Mouse (Mus musculus) NIH3T3 (cell line): ENCODE measurements around the gene S1pr4.

Experiments used
- DNase-seq: peaks from one replicate; pipeline ENCODE4 v3.0.0-alpha.2; 2012; ENCODE audit warnings: low read depth

S1pr4 gene

DNA sequence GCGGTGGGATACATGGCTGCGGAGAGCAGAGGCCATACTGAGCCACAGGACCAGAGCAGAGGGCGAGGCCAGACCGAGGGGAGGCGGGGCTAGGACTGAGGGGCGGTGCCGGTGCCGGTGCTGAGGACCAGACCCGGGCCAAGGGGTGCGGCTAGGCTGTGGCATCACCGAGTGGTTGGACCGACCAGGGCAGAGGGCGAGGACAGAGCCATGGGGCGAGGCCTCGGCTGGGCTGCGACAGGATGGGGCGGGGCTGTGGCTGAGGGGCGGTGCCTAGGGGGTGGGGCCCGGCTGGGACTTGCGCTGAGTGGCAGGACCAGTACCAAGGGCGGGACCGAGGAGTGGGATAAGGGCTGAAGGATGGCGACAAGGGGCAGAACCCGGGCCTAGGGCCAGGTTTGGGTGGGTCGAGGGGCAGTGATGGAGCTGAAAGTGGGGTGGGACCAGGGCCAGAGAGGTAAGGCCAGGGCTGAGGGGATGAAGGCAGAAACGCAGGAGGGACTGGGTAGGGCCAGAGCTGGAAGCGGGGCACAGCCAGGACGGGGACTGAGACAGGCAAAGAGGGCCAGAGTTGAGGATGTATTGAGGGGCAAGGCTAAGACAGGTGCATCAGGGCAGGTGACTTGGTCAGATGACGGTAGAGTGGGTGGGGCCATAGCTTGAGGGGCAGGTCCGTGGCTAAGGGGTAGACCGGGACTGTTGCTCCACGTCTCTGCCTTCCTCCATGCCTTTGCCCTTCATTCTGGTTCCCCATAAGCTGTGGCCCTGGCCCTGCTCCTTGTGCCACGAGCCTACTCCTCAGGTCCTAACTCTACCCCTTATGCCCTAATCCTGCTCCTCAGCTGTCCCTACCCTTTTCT, 35.3 kb downstream of the S1pr4 start:
- no peak for DNase-seq

DNA sequence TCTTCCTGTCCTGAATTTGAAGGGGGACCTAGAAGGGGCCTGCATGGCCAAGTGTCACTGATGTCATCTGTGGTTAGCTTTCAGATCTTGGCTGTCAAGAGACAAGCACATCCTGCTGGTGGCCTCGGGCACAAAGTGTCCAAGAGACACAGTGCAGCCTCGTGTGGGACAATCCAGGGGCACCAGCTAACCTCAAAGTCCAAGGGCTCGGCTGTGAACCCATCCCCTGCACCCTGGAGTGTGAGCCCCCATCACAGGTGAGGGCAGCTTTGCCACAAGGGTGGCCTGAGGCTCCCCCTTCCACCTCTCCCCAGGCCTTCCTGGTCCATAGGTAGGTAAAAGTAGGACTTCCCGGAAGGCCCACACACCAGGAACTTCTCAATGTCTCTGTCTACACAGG, 36.4 kb downstream of the S1pr4 start:
- DNase-seq: no peak

GRCm38 (mm10) chr10:81462917-81463316, 37.0 kb downstream of the S1pr4 start:
- DNase-seq: no peak

DNA sequence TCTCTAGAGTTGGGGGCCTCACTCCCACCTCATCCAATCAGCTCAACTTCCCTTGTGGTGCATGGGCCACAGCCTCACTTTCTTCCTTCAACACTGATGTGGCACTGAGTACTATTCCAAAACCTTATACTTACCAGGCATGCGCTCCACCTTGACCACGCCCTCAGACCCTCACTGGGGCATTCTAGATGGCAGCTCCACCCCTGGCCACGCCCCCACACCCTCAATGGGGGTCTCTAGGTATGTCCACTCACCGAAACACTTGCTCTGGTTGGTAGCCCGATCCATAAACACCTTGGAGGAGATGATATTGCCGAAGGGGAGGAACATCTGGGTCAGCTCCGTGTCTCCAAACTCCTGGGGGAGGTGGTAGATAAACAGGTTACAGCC, 37.5 kb downstream of the S1pr4 start:
- no peak for DNase-seq

- no peak for DNase-seq
Measured at GRCm38 (mm10) chr10:81461673-81462414, 38.1 kb downstream of the S1pr4 start.

- no peak for DNase-seq
Measured at GRCm38 (mm10) chr10:81460951-81461350, 39.0 kb downstream of the S1pr4 start.

DNA sequence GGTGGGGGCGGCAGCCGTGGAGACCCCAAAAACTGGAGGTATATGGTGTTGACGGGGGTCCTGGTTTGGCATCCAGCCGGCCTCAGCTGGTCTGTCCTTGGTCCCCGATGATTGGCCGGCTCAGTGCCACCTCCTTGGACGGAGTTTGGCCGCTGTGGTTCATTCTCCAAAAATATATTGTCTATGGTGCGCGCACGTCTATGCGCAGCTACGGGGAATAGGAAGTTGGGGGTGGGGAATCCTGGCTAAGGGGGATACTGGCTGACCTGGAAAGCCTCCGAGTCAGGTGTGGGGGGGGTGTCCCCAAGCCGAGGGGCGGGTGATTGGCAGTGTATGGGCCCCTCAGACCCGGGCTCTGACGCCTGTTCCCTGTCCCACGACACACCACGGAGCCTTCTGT, 39.5 kb downstream of the S1pr4 start:
- no peak for DNase-seq

DNA sequence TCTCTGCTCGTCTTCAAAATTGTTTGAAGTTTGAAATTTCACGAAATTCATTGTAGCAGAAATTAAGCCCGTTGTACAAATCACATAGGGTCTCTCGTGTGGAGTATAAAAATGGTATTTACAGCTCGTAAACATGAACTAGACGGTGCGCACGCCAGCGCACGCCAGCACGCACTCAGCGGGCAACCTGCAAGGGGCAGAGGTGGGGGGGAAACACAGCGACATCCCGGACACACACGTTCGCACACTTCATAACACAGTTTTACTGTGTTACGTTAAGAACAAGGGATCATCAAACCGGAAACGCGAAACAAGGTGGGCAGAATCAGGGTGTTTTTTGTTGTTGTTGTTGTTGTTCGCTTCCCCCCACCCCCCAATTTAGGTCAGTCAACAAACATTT, 40.5 kb downstream of the S1pr4 start:
- DNase-seq: no peak

GRCm38 (mm10) chr10:81458267-81458666, 41.7 kb downstream of the S1pr4 start:
- DNase-seq: no peak

GRCm38 (mm10) chr10:81457624-81458023, 42.3 kb downstream of the S1pr4 start:
- no peak for DNase-seq

DNA sequence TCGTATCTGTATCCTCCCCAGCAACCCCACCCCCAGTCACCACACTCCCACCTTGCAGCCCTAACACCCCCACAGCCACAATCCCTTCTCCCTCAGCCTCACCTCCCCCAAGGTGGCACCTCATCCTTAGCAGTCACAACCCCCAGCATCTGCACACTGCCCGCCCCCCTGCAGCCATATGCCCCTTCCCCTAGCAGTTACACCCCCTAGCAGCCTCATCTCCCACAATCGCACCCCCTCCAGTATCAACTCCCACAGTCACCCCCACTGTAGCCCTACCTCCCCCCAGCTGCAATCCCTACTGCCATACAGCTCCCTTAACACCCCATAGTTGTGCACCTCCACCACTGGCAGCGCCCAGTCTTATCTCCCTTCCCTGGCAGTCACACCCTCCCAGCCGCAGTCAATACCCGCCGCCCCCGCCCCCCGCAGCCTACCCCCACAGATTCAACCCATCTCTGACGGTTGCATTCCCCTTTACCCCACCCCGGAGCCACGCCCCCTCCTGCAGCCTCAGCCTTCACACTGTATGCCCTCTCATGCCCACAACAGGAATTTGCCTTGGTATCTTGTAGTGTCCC, 42.9 kb downstream of the S1pr4 start:
- DNase-seq: no peak

- DNase-seq: no peak
Measured at GRCm38 (mm10) chr10:81455181-81455895, 44.6 kb downstream of the S1pr4 start, which contains the start of gene Nfic. Nfic (minus strand) TSS chr10:81455635.

- no peak for DNase-seq
Measured at GRCm38 (mm10) chr10:81454106-81454505, 45.8 kb downstream of the S1pr4 start.

DNA sequence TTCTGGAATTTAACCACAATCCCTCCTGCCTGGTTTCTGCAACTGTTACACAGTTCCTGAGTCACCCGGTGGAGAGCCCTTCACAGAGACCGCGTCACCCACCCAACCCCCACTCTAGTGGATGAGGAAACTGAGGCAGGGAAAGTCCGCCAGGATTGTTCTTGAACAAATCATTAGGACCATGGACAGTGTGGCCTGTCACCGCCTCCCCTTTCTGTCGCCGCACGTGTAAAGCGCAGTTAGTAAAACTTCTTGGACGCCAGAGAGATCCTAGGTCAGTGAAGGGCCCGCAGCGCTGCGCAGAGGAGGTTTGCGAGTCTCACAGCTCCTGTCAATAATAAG, 47.0 kb downstream of the S1pr4 start:
- no peak for DNase-seq

DNA sequence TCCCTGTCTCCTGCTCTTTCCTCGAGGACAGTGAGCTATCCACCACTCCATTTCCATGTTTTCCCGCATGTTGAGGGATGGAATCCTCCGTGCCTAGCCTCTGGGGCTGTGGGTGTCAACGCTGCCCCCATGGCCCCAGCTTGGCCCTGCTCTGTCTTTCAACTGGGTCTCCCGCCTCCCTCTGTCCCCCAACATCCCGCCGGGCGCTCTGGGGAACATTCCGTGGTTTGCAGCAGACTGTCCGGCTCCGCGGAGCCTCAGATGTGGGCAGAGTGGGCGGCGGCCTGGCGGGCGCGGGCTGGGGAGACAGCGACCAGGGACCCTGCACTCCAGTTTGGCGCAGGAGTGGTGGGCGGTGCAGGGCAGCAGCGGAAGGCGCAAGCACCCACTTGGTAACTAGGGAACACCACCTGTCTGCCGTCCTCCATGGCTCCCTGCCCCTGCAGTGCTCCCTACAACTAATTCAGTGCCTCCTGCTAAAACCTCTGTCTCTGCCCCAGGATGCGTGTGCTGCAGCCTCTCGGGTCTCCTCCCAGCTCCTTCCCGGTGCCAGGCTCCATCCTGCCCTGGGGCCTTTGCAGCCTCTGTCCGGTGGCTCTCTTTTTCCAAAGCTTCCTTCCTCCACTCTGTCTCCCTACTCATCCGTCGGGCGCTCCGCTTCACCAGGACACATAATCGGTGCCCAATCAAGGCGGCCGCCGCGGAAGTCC, 47.5 kb downstream of the S1pr4 start:
- DNase-seq: peak; percentile 66

DNA sequence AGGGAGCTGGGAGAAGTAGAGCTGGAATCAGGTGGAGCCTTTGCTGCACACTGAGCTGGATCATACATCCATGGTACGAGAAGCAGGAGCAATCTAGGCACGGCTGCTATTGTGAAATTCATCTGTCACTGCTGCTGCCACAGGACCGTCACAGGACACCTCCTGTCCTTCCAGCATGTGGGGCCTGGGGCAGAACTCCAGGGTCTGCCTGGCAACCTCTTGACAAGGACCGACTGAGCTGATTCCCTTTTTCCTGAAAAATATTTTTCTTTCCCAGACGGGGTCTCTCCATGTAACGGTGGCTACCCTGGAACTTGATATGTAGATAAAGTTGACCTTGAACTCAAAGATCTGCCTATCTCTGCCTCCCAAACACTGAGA, 48.6 kb downstream of the S1pr4 start:
- no peak for DNase-seq

DNA sequence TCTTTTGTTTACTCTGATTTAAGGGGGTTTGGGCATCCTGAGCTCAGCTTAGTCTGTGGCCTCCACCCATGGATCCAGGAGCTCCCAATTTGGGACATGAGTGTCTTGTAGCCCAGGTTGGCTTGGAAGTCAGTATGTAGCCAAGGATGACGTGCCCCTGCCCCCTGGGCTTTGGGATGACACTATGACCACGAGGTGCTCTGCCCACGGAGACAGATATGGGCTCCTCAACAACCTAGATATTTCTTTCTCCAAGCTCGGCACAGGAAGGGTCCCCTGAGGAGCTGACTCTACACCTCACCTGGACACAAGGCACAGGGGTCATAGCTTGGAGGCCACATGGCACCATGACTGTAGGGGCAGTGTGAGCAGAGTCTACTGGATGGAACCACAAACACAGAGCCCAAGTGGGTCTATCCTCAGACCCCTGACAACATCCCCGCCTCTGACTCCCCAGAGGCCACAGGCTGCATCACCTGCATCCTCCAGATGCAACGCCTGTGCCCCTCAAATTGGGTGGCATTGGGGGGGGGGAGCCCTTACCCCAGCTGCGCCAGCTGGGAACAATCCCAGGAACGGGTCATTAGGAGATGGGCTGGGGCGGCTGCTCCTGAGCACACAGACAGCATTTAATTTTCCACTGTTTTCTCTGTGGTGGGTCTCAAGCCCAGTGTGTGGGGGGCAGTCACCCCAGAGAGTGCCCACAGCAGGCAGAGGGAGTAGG, 49.1 kb downstream of the S1pr4 start:
- DNase-seq: no peak

DNA sequence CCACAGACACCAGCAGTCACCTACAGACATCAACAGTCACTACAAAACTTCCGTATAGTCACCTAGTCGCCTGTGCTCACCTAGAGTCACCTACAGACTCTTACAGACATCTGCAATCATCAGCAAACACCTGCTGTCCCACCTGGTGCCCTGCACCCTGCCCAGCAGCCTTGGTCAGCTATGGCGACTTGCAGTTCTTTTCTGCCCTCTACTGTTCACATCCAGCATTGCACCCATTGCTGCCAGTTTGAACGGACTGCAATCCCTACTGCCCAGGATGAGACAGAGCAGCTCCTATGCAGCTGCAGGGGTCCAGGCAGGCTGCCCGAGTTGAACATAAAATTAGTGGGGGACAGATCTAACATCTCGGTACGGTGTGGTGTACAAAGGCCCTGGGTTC, 49.8 kb downstream of the S1pr4 start:
- DNase-seq: peak; percentile 94
